Mouse (Mus musculus) hindbrain, postnatal 0 days (tissue): ENCODE measurements around the gene Rnaseh2c. TPM values are rescaled to one million over a fixed set of nuclear protein-coding genes. Genes with fewer than 3 reads are reported as not detected.

Source experiments
- ATAC-seq: fragments of 200-750 bp; cut with Nextera tagmentation; 2 replicates; pipeline ENCODE4 v1.8.0; 2017; ENCODE audit warnings: mild to moderate bottlenecking, moderate TSS enrichment, moderate library complexity
- DNase-seq: peaks from one replicate; pipeline ENCODE4 v3.0.0-alpha.2; 2015; ENCODE audit warnings: low spot score
- H3K27ac ChIP-seq: fragments of 300-500 bp; sonication (generic); 2 replicates; pipeline ENCODE4 v1.5.1; 2014; ENCODE audit warnings: mild to moderate bottlenecking
- H3K27me3 ChIP-seq: fragments of 300-500 bp; sonication (generic); 2 replicates; pipeline ENCODE4 v1.6.1; 2014; ENCODE audit warnings: low read length, mixed read lengths; ENCODE audit not compliant: insufficient read depth
- H3K36me3 ChIP-seq: fragments of 300-500 bp; sonication (generic); 2 replicates; pipeline ENCODE4 v1.6.1; 2014; ENCODE audit warnings: low read length, mixed read lengths; ENCODE audit not compliant: insufficient read depth
- H3K4me1 ChIP-seq: fragments of 300-500 bp; sonication (generic); 2 replicates; pipeline ENCODE4 v1.6.1; 2014; ENCODE audit warnings: antibody characterized with exemption, low read length, mixed read lengths; ENCODE audit not compliant: insufficient read depth
- H3K4me2 ChIP-seq: fragments of 300-500 bp; sonication (generic); 2 replicates; pipeline ENCODE4 v1.6.1; 2014; ENCODE audit warnings: low read depth, mild to moderate bottlenecking, low read length, moderate library complexity, mixed read lengths
- H3K4me3 ChIP-seq: fragments of 300-500 bp; sonication (generic); 2 replicates; pipeline ENCODE4 v1.5.1; 2014; ENCODE audit warnings: low read length
- H3K9ac ChIP-seq: fragments of 300-500 bp; sonication (generic); replicated peaks from 2 replicates; pipeline ENCODE4 v1.6.1; 2014; ENCODE audit warnings: mild to moderate bottlenecking, low read length, moderate library complexity, mixed read lengths
- H3K9me3 ChIP-seq: fragments of 300-500 bp; sonication (generic); 2 replicates; pipeline ENCODE4 v1.6.1; 2016; ENCODE audit warnings: low read length, mixed read lengths
- CTCF ChIP-seq: IDR thresholded peaks from 2 replicates; pipeline ENCODE4 v1.5.1; 2016; ENCODE audit warnings: antibody characterized with exemption, control low read depth, low read depth
- WGBS: fragments of 180-500 bp; shearing (Covaris S2); extraction: QIAGEN DNeasy Blood & Tissue Kit; methylation state at CpG from one replicate; pipeline ENCODE4 v1.1.7; 2014; 5-methylcytosine and 5-hydroxymethylcytosine counted together
- polyA plus RNA-seq: library from polyadenylated mRNA; unstranded; fragments of >200 nt; fragmentation: Nextera tagmentation; extraction: Ambion mirVana; gene quantifications from 2 replicates; pipeline ENCODE4 v1.2.1, GENCODE M21; 2015
- total RNA-seq: library from RNA; depleted of rRNA; stranded (reverse); fragments of >200 nt; gene quantifications from 2 replicates; pipeline ENCODE4 v1.2.3, GENCODE M21; 2014

The Rnaseh2c gene
- total and polyA plus RNA-seq, 2 experiments from 2014 or later = 33.6 to 66.4 TPM

DNA sequence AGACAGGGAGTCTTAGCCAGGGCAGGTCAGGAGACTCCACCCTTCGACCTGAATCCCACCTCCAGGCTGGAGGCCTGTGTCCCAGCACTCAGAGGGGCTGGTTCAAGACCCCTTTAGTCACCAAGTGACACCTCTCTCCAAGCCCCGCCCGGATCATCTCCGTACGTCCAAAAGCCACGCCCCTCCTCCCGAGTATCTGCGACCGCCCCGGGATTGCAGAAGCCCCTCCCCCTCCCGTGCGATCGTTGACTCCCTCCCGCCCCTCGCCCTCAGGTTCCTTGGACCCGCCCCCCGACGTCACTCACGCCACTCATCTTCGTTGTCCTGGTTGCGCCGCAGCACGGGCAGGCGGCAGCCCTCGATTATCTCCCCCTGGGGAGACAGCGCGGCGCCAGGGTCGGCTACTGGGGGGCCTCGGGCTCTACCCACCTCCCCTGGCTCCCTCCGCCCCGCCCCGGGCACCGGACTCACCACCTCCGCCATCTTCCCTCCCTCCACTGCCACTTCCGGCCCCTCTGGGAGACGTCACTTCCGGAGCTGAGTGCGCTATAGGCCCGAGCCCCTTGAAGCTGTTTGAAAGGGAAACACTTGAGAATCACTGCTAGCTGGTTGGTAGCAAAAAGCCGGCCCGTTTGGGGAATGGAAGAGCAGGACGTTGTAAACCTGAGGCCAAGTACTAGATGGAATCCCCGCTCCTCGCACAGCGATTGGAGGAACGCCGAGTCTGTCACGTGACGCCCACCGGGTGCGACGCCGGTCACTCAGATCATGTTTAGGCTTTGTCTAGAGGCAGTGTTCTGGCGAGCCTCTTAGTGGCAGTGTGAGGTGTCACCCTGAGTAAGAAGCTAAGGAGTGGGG is 8.1 kb downstream of the Rnaseh2c start, which contains the start of gene Kat5:
Gene Kat5, minus strand, starts transcription at position 691 of the 858 bp plus-strand sequence.
- H3K27ac ChIP-seq = peak within 1 kb of the TSS; percentile 100
- 0 out of 2 replicates have a peak, but pooled peaks cover 7% of the 10 kb centered on the region for H3K4me1 ChIP-seq
- peak; percentile 96 for ATAC-seq
- 1% methylated on average over 55 of the region's 55 CpGs for WGBS
- H3K4me3 ChIP-seq = peak within 1 kb of the TSS; percentile 75
- peak; percentile 46 for TF ChIP-seq CTCF
- H3K36me3 ChIP-seq = peaks cover 32% of the 10 kb centered on the region
- H3K27me3 ChIP-seq = no peaks in the 10 kb centered on the region
- H3K9ac ChIP-seq = peak within 1 kb of the TSS; percentile 88
- peak; percentile 94 for DNase-seq
- peak within 1 kb of the TSS; percentile 78 for H3K4me2 ChIP-seq
- no peaks in the 10 kb centered on the region for H3K9me3 ChIP-seq

GRCm38 (mm10) chr19:5611973-5612372 is 10.3 kb downstream of the Rnaseh2c start:
- Histone ChIP-seq H3K27me3 (no peaks in the 10 kb centered on the region; the same call in 1 of the 2 replicates), H3K27ac (no peak overlapping the region), H3K4me2 (no peak overlapping the region), H3K9ac (no peak overlapping the region), H3K4me3 (no peak overlapping the region), H3K4me1 (0 out of 2 replicates have a peak, but pooled peaks cover 7% of the 10 kb centered on the region), H3K9me3 (no peaks in the 10 kb centered on the region), H3K36me3 (peaks cover 13% of the 10 kb centered on the region; the same call in 1 of the 2 replicates)
- no peak for TF ChIP-seq CTCF
- DNase-seq = no peak
- WGBS = 88% methylated on average over 1 of the region's 1 CpGs
- no peak for ATAC-seq

- TF ChIP-seq CTCF = no peak
- peaks cover 4% of the 10 kb centered on the region; the same call in 1 of the 2 replicates for H3K36me3 ChIP-seq
- ATAC-seq (no peak), DNase-seq (no peak)
- H3K27ac ChIP-seq = no peak overlapping the region
- WGBS = 73% methylated on average over 3 of the region's 3 CpGs
- no peaks in the 10 kb centered on the region; the same call in 1 of the 2 replicates for H3K27me3 ChIP-seq
- no peak overlapping the region for H3K9ac ChIP-seq
- no peak overlapping the region for H3K4me2 ChIP-seq
- H3K9me3 ChIP-seq = no peaks in the 10 kb centered on the region
- 0 out of 2 replicates have a peak, but pooled peaks cover 7% of the 10 kb centered on the region for H3K4me1 ChIP-seq
- no peak overlapping the region for H3K4me3 ChIP-seq
Observed at GRCm38 (mm10) chr19:5612762-5613411, 11.2 kb downstream of the Rnaseh2c start.

GRCm38 (mm10) chr19:5614953-5615352 is 13.3 kb downstream of the Rnaseh2c start:
- ATAC-seq = no peak
- 50% methylated on average over 2 of the region's 2 CpGs for WGBS
- Histone ChIP-seq H3K27ac (no peak overlapping the region), H3K9ac (no peak overlapping the region), H3K36me3 (no peaks in the 10 kb centered on the region), H3K27me3 (no peaks in the 10 kb centered on the region; the same call in 1 of the 2 replicates), H3K4me2 (no peak overlapping the region), H3K4me1 (no peaks in the 10 kb centered on the region), H3K4me3 (no peak overlapping the region), H3K9me3 (no peaks in the 10 kb centered on the region)
- no peak for TF ChIP-seq CTCF
- DNase-seq = no peak

- H3K27ac ChIP-seq = no peak overlapping the region
- 93% methylated on average over 4 of the region's 4 CpGs for WGBS
- H3K4me1 ChIP-seq = no peaks in the 10 kb centered on the region
- no peak for DNase-seq
- H3K4me2 ChIP-seq = no peak overlapping the region
- H3K9ac ChIP-seq = no peak overlapping the region
- no peak for TF ChIP-seq CTCF
- H3K4me3 ChIP-seq = no peak overlapping the region
- ATAC-seq = no peak
- H3K27me3 ChIP-seq = no peaks in the 10 kb centered on the region; the same call in 1 of the 2 replicates
- no peaks in the 10 kb centered on the region for H3K36me3 ChIP-seq
- no peaks in the 10 kb centered on the region for H3K9me3 ChIP-seq
Observed at GRCm38 (mm10) chr19:5620007-5620406, 18.3 kb downstream of the Rnaseh2c start.

GRCm38 (mm10) chr19:5621884-5622283 is 20.2 kb downstream of the Rnaseh2c start:
- no peak overlapping the region for H3K27ac ChIP-seq
- no peaks in the 10 kb centered on the region for H3K36me3 ChIP-seq
- H3K4me2 ChIP-seq = no peak overlapping the region
- no peaks in the 10 kb centered on the region for H3K9me3 ChIP-seq
- no peaks in the 10 kb centered on the region for H3K27me3 ChIP-seq
- WGBS = 78% methylated on average over 5 of the region's 5 CpGs
- H3K4me3 ChIP-seq = no peak overlapping the region
- TF ChIP-seq CTCF = no peak
- ATAC-seq (no peak), DNase-seq (no peak)
- no peaks in the 10 kb centered on the region for H3K4me1 ChIP-seq
- H3K9ac ChIP-seq = no peak overlapping the region
